Mouse (Mus musculus): ENCODE measurements at regions not wholly inside any gene's neighbourhood (a gene's known extent, or its start where the extent isn't known, plus 50 kb on each side); places are given as distances from the start of the nearest gene placed in this dataset.

DNA sequence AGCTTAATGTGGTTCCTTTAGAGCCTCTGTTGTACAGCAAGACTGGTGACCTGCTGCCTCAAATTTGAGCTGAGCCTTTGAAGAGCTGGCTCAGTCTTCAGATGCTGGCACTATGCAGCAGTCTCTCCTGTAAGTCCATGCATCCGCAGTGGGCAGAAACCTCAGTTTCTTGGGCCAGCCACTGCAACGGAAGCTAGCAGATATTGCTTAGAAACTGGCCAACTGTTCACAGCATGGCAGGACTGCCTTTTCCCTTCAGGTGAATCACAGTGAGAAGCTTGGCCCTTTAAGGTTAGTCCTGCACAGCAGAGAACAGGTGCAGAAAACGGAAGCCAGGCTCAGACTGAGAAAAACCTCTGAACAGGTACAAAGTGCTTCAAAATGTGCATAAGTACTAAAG, 1976.8 kb upstream of the G6pd2 start:
- H3K4me2 ChIP-seq (ENCODE audit: low read depth, severe bottlenecking) = no peak overlapping the region
- no peak overlapping the region for H3K4me3 ChIP-seq (ENCODE audit: low read depth, low read length)
- H3K9me3 ChIP-seq (ENCODE audit: control insufficient read depth, low read length) = no peaks in the 10 kb centered on the region
- no peaks in the 10 kb centered on the region for H3K36me3 ChIP-seq (ENCODE audit: control insufficient read depth, insufficient read depth, low read length)
- H3K9ac ChIP-seq (ENCODE audit: low read length) = no peak overlapping the region
- DNase-seq (ENCODE audit: low spot score) (no peak), ATAC-seq (ENCODE audit: insufficient number of reproducible peaks, low FRiP score, low TSS enrichment, low read depth) (no peak)
- H3K27ac ChIP-seq (replicated peaks; ENCODE audit: low read depth, low read length) = no peak overlapping the region
- WGBS = 92% methylated on average over 3 of the region's 3 CpGs
- H3K4me1 ChIP-seq (ENCODE audit: control insufficient read depth, insufficient read depth, low read length) = no peaks in the 10 kb centered on the region
- H3K27me3 ChIP-seq (ENCODE audit: control insufficient read depth, insufficient read depth, low read length) = no peaks in the 10 kb centered on the region

DNA sequence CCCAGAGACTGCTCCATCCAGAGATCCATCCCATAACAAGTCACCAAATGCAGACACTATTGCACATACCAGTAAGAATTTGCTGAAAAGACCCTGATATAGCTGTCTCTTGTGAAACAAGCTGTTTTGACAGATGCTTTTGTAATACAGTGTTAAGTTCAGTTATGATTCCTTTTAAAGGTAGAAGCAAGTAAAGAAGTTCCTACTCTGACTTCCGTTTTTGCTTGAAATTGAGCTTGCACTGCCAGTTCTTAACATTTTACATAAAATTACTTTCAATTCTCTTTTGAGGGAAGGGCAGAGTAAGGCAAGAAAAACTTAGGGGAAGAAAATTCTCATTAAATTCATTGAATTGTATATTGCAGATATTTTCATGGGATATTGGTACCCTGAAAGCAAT, 1962.9 kb upstream of the G6pd2 start:
- ATAC-seq (ENCODE audit: insufficient number of reproducible peaks, low FRiP score, low TSS enrichment, low read depth) (no peak), DNase-seq (ENCODE audit: low spot score) (no peak)
- no peaks in the 10 kb centered on the region for H3K36me3 ChIP-seq (ENCODE audit: control insufficient read depth, insufficient read depth, low read length)
- H3K9me3 ChIP-seq (ENCODE audit: control insufficient read depth, low read length) = no peaks in the 10 kb centered on the region
- no peak overlapping the region for H3K27ac ChIP-seq (replicated peaks; ENCODE audit: low read depth, low read length)
- H3K9ac ChIP-seq (ENCODE audit: low read length) = no peak overlapping the region
- 78% methylated on average over 1 of the region's 1 CpGs for WGBS
- no peaks in the 10 kb centered on the region for H3K4me1 ChIP-seq (ENCODE audit: control insufficient read depth, insufficient read depth, low read length)
- H3K4me3 ChIP-seq (ENCODE audit: low read depth, low read length) = no peak overlapping the region
- no peaks in the 10 kb centered on the region for H3K27me3 ChIP-seq (ENCODE audit: control insufficient read depth, insufficient read depth, low read length)
- H3K4me2 ChIP-seq (ENCODE audit: low read depth, severe bottlenecking) = no peak overlapping the region

DNA sequence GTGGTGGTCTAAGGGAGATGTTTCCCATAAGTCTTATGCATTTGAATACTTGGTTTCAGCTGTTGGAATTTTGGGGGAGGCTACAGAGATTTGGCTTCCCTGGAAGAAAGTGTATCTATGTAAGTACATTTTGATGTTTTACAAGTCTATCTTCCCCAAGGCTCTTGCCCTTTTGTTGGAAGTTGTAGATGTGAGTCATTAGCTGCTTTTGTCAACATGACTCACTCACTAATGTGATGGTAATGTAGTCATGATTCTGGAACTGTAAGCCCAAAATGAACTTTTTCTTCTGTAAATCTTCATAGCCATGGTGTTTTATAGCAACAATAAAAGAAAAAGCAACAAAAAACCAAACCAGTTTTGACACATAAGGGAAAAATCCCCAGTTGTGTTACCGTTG, 1961.0 kb upstream of the G6pd2 start:
- H3K4me1 ChIP-seq (ENCODE audit: control insufficient read depth, insufficient read depth, low read length) = no peaks in the 10 kb centered on the region
- no peak overlapping the region for H3K27ac ChIP-seq (replicated peaks; ENCODE audit: low read depth, low read length)
- no peaks in the 10 kb centered on the region for H3K27me3 ChIP-seq (ENCODE audit: control insufficient read depth, insufficient read depth, low read length)
- no peak overlapping the region for H3K4me3 ChIP-seq (ENCODE audit: low read depth, low read length)
- no peaks in the 10 kb centered on the region for H3K9me3 ChIP-seq (ENCODE audit: control insufficient read depth, low read length)
- no peak overlapping the region for H3K4me2 ChIP-seq (ENCODE audit: low read depth, severe bottlenecking)
- no peaks in the 10 kb centered on the region for H3K36me3 ChIP-seq (ENCODE audit: control insufficient read depth, insufficient read depth, low read length)
- WGBS = 94% methylated on average over 1 of the region's 1 CpGs
- H3K9ac ChIP-seq (ENCODE audit: low read length) = no peak overlapping the region
- DNase-seq (ENCODE audit: low spot score) = no peak
- no peak for ATAC-seq (ENCODE audit: insufficient number of reproducible peaks, low FRiP score, low TSS enrichment, low read depth)

DNA sequence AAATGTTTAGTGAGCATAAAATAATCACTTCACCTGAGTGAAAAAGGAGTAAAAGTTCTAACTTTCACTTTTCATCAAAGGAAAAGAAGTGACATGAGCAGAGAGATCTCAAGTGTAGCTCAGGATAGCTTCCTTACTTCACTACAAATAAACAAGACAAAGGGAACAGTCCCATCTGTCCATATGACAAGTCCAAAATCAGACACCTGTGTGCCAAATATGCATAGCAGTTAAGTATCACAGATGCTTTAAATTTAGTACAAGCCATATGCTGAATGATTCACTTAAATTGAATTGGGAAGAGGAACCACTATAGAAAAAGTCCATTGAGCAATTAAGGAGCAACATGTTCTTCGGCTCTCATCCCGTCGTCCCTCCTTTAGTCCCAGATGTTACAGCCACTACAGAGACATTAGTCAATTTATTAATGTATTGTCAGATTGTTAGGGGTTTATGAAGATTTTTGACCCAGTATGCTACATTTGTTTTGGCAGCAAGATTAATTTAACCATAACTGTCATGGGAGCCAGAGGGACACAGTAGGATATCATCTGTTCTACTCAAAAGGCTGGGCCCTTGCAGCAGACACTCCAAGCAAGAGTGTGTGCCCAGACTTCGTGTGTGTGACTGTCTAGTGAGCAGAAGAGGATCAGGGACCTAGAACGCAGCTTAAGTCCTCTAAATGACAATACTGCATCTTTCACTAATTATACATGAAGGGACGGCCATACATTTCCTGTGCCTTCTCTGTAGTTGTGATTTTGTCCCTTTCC, 1914.5 kb upstream of the G6pd2 start:
- H3K27me3 ChIP-seq (ENCODE audit: control insufficient read depth, insufficient read depth, low read length) = no peaks in the 10 kb centered on the region
- H3K9me3 ChIP-seq (ENCODE audit: control insufficient read depth, low read length) = no peaks in the 10 kb centered on the region
- no peak overlapping the region for H3K4me3 ChIP-seq (ENCODE audit: low read depth, low read length)
- no peaks in the 10 kb centered on the region for H3K36me3 ChIP-seq (ENCODE audit: control insufficient read depth, insufficient read depth, low read length)
- DNase-seq (ENCODE audit: low spot score) = no peak
- no peak overlapping the region for H3K27ac ChIP-seq (replicated peaks; ENCODE audit: low read depth, low read length)
- H3K4me2 ChIP-seq (ENCODE audit: low read depth, severe bottlenecking) = no peak overlapping the region
- H3K4me1 ChIP-seq (ENCODE audit: control insufficient read depth, insufficient read depth, low read length) = no peaks in the 10 kb centered on the region
- no peak for ATAC-seq (ENCODE audit: insufficient number of reproducible peaks, low FRiP score, low TSS enrichment, low read depth)
- WGBS = 81% methylated on average over 6 of the region's 6 CpGs
- H3K9ac ChIP-seq (ENCODE audit: low read length) = no peak overlapping the region

DNA sequence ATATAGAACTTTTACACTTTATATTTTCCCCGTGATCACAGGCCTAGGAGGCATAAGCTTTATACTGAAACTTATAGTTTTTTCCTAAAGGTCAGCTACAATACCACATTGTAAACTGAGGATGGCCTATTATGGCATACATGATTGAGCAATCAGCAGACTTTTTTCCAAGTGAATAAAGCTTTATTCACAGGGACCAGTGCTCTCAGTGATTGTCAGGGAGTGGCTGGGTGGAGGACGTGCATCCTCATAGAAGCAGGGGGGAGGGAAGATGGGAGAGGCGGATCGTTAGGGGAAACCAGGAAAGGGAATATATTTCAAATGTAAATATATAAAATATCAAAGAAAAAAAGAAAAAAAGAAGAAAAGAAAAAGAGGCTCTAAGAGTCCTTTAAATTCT, 1886.7 kb upstream of the G6pd2 start:
- Histone ChIP-seq H3K9me3 (ENCODE audit: control insufficient read depth, low read length) (no peaks in the 10 kb centered on the region), H3K36me3 (ENCODE audit: control insufficient read depth, insufficient read depth, low read length) (no peaks in the 10 kb centered on the region), H3K27me3 (ENCODE audit: control insufficient read depth, insufficient read depth, low read length) (no peaks in the 10 kb centered on the region), H3K4me2 (ENCODE audit: low read depth, severe bottlenecking) (no peak overlapping the region), H3K27ac (replicated peaks; ENCODE audit: low read depth, low read length) (no peak overlapping the region), H3K4me1 (ENCODE audit: control insufficient read depth, insufficient read depth, low read length) (no peaks in the 10 kb centered on the region), H3K4me3 (ENCODE audit: low read depth, low read length) (no peak overlapping the region), H3K9ac (ENCODE audit: low read length) (no peak overlapping the region)
- 85% methylated on average over 4 of the region's 4 CpGs for WGBS
- ATAC-seq (ENCODE audit: insufficient number of reproducible peaks, low FRiP score, low TSS enrichment, low read depth) (no peak), DNase-seq (ENCODE audit: low spot score) (no peak)

DNA sequence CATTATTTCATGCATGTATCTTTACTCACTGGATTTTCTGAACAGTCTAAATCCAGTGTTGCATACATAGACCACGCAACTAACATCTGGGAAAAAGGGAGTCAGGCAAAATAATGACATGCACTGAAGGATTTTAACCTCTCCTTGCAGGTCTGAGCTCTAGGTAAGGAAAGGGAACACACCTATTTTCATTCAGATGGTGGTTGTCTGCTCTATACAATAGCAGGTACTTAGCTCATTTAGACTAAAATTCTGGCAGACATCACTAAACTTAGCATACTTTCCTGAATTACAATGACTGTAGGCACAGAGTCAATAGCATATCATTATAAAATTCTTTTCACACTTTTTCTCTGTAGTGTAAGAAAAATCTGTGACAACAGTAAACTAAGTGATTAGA, 1867.8 kb upstream of the G6pd2 start:
- H3K27me3 ChIP-seq (ENCODE audit: control insufficient read depth, insufficient read depth, low read length) = no peaks in the 10 kb centered on the region

DNA sequence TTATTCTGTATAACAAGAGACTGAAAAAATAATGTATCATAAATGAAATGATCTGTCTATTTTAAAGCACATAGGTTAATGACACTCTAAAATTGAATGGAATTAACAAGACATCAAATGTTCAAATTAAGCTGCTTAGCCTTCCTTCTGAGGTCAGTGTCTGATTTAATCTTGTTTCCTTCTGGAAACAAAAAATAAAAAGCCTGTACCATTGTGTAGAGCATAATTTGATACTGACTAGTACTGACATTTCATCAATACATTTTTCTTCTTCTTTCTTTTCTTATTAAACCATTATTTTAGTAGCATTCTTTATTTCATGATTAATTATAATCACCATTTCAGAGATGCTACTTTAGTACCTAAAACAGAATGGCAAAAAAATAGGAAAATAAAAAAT, 1862.9 kb upstream of the G6pd2 start:
- Histone ChIP-seq H3K4me2 (ENCODE audit: low read depth, severe bottlenecking) (no peak overlapping the region), H3K9me3 (ENCODE audit: control insufficient read depth, low read length) (no peaks in the 10 kb centered on the region), H3K9ac (ENCODE audit: low read length) (no peak overlapping the region), H3K27ac (replicated peaks; ENCODE audit: low read depth, low read length) (no peak overlapping the region), H3K36me3 (ENCODE audit: control insufficient read depth, insufficient read depth, low read length) (no peaks in the 10 kb centered on the region), H3K27me3 (ENCODE audit: control insufficient read depth, insufficient read depth, low read length) (no peaks in the 10 kb centered on the region), H3K4me1 (ENCODE audit: control insufficient read depth, insufficient read depth, low read length) (no peaks in the 10 kb centered on the region), H3K4me3 (ENCODE audit: low read depth, low read length) (no peak overlapping the region)
- no peak for ATAC-seq (ENCODE audit: insufficient number of reproducible peaks, low FRiP score, low TSS enrichment, low read depth)
- no peak for DNase-seq (ENCODE audit: low spot score)

More for the DNA sequence above, 1867.8 kb upstream of the G6pd2 start:
- Histone ChIP-seq H3K4me3 (ENCODE audit: low read depth, low read length) (no peak overlapping the region), H3K36me3 (ENCODE audit: control insufficient read depth, insufficient read depth, low read length) (no peaks in the 10 kb centered on the region), H3K9ac (ENCODE audit: low read length) (no peak overlapping the region), H3K4me1 (ENCODE audit: control insufficient read depth, insufficient read depth, low read length) (no peaks in the 10 kb centered on the region), H3K27ac (replicated peaks; ENCODE audit: low read depth, low read length) (no peak overlapping the region), H3K4me2 (ENCODE audit: low read depth, severe bottlenecking) (no peak overlapping the region), H3K9me3 (ENCODE audit: control insufficient read depth, low read length) (no peaks in the 10 kb centered on the region)
- WGBS = 83% methylated on average over 1 of the region's 1 CpGs
- ATAC-seq (ENCODE audit: insufficient number of reproducible peaks, low FRiP score, low TSS enrichment, low read depth) (no peak), DNase-seq (ENCODE audit: low spot score) (no peak)

DNA sequence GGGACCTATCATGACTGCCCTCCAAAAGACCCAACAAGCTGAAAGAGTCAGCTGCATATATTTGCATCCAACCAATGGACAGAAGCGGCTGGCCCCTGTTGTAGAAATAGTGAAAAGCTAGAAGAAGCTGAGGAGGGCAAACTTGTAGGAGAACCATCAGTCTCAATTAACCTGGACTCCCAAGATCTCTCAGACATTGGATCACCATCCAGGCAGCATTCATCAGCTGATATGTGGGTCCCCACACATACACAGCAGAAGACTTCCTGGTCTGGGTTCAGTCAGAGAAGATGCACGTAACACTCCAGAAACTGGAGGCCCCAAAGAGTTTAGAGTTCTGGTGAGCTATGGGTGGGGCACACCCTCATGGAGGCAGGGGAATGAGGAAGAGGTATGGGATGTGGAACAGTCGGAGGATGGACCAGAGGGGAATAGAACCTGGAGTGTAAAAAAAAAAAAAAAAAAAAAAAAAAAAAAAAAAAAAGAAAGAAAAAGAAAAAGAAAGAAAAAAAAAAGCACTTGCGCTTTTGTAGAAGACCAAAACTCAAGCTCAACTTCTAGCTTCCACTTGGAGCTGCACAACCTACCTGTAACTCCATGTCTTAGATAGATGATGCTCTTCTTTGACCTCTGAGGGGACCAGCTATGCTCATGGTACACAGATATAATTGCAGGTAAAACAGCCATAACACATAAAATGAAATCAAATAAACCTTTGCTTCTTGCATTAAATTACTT, 1860.6 kb upstream of the G6pd2 start:
- H3K9me3 ChIP-seq (ENCODE audit: control insufficient read depth, low read length) = no peaks in the 10 kb centered on the region
- H3K27me3 ChIP-seq (ENCODE audit: control insufficient read depth, insufficient read depth, low read length) = no peaks in the 10 kb centered on the region
- no peaks in the 10 kb centered on the region for H3K4me1 ChIP-seq (ENCODE audit: control insufficient read depth, insufficient read depth, low read length)
- no peak overlapping the region for H3K4me2 ChIP-seq (ENCODE audit: low read depth, severe bottlenecking)
- no peaks in the 10 kb centered on the region for H3K36me3 ChIP-seq (ENCODE audit: control insufficient read depth, insufficient read depth, low read length)
- ATAC-seq (ENCODE audit: insufficient number of reproducible peaks, low FRiP score, low TSS enrichment, low read depth) (no peak), DNase-seq (ENCODE audit: low spot score) (no peak)
- no peak overlapping the region for H3K4me3 ChIP-seq (ENCODE audit: low read depth, low read length)
- 93% methylated on average over 4 of the region's 4 CpGs for WGBS
- no peak overlapping the region for H3K9ac ChIP-seq (ENCODE audit: low read length)
- no peak overlapping the region for H3K27ac ChIP-seq (replicated peaks; ENCODE audit: low read depth, low read length)
